Mouse (Mus musculus) midbrain, embryonic 10.5 days (tissue): ENCODE results near the gene Eif1ax. TPM values are rescaled to one million over a fixed set of nuclear protein-coding genes. Genes with fewer than 3 reads are reported as not detected.
"Not testable (repeated sequence)": the region's sequence is repeated elsewhere in the genome, so short reads cannot be mapped to it uniquely, and the experiment has no call there.

Source experiments
- DNase-seq: peaks from one replicate; pipeline ENCODE4 v3.0.0-alpha.2; 2017; ENCODE audit warnings: low spot score
- H3K27ac ChIP-seq: fragments of 300-500 bp; sonication (generic); replicated peaks from 2 replicates; pipeline ENCODE4 v1.5.1; 2016; ENCODE audit warnings: mild to moderate bottlenecking
- H3K27me3 ChIP-seq: fragments of 300-500 bp; sonication (generic); 2 replicates; pipeline ENCODE4 v1.6.1; 2016; ENCODE audit warnings: low read depth, mild to moderate bottlenecking; ENCODE audit not compliant: poor library complexity, severe bottlenecking
- H3K36me3 ChIP-seq: fragments of 300-500 bp; sonication (generic); 2 replicates; pipeline ENCODE4 v1.6.1; 2016; ENCODE audit warnings: mild to moderate bottlenecking, moderate library complexity
- H3K4me1 ChIP-seq: fragments of 300-500 bp; sonication (generic); 2 replicates; pipeline ENCODE4 v1.6.1; 2016
- H3K4me3 ChIP-seq: fragments of 300-500 bp; sonication (generic); 2 replicates; pipeline ENCODE4 v1.5.1; 2016; ENCODE audit warnings: mild to moderate bottlenecking, moderate library complexity
- H3K9me3 ChIP-seq: fragments of 300-500 bp; sonication (generic); replicated peaks from 2 replicates; pipeline ENCODE4 v1.6.1; 2016; ENCODE audit warnings: mild to moderate bottlenecking
- WGBS: fragments of 180-500 bp; shearing (Covaris S2); methylation state at CpG from one replicate; pipeline ENCODE4 v1.1.7; 2016; 5-methylcytosine and 5-hydroxymethylcytosine counted together
- polyA plus RNA-seq: library from polyadenylated mRNA; unstranded; fragments of >200 nt; fragmentation: Nextera tagmentation; extraction: Ambion mirVana; gene quantifications from 2 replicates; pipeline ENCODE4 v1.2.1, GENCODE M21; 2016

Eif1ax gene
- 153 and 179 TPM in 2 replicates for polyA plus RNA-seq

DNA sequence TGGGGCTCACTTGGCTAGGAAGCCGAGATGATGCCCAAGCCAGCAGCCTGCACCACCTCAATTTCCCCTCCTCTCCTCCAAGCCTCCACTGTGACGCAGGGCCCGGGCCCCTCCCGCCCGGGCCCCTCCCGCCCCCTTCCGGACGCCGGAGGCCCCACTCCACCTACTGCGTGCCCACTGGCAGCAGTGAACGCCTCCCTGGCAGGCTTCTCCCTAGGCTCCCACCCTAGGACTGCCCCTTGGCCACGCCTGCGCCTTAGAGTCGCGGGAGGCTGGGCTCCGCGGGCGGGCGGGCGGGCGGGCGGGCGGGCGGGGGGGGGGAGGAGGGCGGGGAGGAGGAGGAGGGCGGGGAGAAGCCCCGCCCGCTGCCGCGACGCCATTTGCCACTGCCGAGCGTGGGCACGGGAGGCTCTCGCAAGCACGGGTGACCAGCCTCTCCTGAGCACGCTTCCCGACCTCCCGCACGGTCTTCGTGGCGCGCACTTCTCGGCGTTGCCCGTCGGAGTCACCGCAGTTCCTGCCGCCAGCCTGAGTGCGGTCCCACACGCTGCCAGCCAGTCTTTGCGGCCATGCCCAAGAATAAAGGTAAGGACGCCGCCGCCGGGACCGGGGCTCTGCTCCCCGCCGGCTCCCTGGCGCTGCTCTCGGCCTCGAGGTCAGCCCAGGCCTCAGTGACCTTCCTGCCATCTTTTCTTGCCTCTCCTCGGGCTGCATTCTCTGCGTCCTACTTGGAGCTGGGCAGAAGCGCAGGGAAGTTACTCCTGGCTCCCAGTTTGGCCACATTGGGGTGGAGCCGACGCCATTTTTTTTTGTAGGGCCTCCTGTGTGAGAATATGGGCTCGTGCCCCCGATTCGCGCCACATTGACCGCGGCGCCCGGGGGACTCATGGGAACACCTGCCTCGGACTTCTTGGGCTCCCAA lies at the start of gene Eif1ax:
Gene Eif1ax (plus strand): TSS at position 348 of the 922 bp plus-strand sequence.
- peak within 1 kb of the TSS; percentile 69 for H3K4me3 ChIP-seq
- peak; percentile 67 for DNase-seq
- H3K27me3 ChIP-seq = peaks cover 12% of the 10 kb centered on the region; the same call in 1 of the 2 replicates
- peak within 1 kb of the TSS; percentile 91 for H3K27ac ChIP-seq
- H3K4me1 ChIP-seq = peaks cover 8% of the 10 kb centered on the region
- peaks cover 19% of the 10 kb centered on the region for H3K36me3 ChIP-seq
- 16% methylated on average over 52 of the region's 76 CpGs for WGBS
- H3K9me3 ChIP-seq = no peaks in the 10 kb centered on the region

DNA sequence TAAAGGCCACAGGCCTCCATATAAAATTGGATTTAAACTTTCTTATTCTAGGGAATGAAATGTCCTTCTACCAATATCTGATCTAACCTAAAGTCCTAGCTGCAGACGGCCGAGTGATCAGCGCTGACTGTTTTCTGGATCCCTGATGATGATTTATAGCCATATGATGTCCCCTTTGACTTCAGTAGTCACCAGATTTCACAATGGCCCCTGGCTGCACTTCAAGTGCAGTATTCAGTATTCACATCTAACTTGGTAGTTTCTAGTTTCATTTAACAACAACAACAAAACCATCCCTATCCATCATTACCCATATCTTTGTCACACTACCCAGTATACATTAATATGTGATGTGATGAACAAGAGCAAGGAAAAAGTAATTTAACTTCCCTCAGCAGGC lies 7.5 kb upstream of the Eif1ax start:
- Histone ChIP-seq H3K27ac (no peak overlapping the region), H3K9me3 (no peaks in the 10 kb centered on the region), H3K27me3 (peaks cover 14% of the 10 kb centered on the region), H3K4me1 (no peaks in the 10 kb centered on the region), H3K36me3 (peaks cover 34% of the 10 kb centered on the region), H3K4me3 (no peak overlapping the region)
- 95% methylated on average over 3 of the region's 3 CpGs for WGBS
- no peak for DNase-seq

GRCm38 (mm10) chrX:159372753-159373144 lies 771 bp downstream of the Eif1ax start:
- Histone ChIP-seq H3K27ac (peak overlapping the region; percentile 91), H3K9me3 (no peaks in the 10 kb centered on the region), H3K27me3 (peaks cover 12% of the 10 kb centered on the region; the same call in 1 of the 2 replicates), H3K4me1 (peaks cover 8% of the 10 kb centered on the region), H3K36me3 (peaks cover 25% of the 10 kb centered on the region), H3K4me3 (peak overlapping the region; percentile 69)
- DNase-seq = no peak
- 27% methylated on average over 9 of the region's 9 CpGs for WGBS

DNA sequence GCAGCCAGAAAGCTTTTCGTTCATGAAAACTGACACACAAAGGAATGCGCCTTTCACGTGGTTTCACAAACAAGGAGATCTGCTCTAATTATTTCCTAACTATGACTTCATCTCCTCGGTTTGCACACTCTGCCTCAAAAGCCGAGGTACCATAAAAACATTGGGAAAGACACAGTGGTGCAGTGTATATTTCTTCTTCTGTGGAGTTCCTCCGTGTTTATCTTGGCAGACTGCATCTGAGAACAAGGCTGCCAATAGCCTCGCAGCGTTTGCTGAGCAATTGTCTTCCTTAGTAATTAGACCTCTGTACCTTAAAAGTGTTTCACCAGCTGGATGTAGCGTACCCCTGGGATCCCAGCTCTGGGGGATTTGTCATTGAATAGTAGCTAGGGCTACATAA lies 15.1 kb downstream of the Eif1ax start:
- Histone ChIP-seq H3K27me3 (peaks cover 3% of the 10 kb centered on the region; the same call in 1 of the 2 replicates), H3K4me3 (no peak overlapping the region), H3K27ac (no peak overlapping the region), H3K4me1 (no peaks in the 10 kb centered on the region), H3K36me3 (peaks cover 64% of the 10 kb centered on the region), H3K9me3 (no peaks in the 10 kb centered on the region)
- 90% methylated on average over 9 of the region's 9 CpGs for WGBS
- no peak for DNase-seq

- H3K9me3 ChIP-seq = no peaks in the 10 kb centered on the region
- no peak for DNase-seq
- peaks cover 3% of the 10 kb centered on the region; the same call in 1 of the 2 replicates for H3K27me3 ChIP-seq
- peaks cover 45% of the 10 kb centered on the region for H3K36me3 ChIP-seq
- H3K4me3 ChIP-seq = no peak overlapping the region
- H3K27ac ChIP-seq = no peak overlapping the region
- H3K4me1 ChIP-seq = no peaks in the 10 kb centered on the region
These were observed 17.0 kb downstream of the Eif1ax start for GRCm38 (mm10) chrX:159388953-159389352.

DNA sequence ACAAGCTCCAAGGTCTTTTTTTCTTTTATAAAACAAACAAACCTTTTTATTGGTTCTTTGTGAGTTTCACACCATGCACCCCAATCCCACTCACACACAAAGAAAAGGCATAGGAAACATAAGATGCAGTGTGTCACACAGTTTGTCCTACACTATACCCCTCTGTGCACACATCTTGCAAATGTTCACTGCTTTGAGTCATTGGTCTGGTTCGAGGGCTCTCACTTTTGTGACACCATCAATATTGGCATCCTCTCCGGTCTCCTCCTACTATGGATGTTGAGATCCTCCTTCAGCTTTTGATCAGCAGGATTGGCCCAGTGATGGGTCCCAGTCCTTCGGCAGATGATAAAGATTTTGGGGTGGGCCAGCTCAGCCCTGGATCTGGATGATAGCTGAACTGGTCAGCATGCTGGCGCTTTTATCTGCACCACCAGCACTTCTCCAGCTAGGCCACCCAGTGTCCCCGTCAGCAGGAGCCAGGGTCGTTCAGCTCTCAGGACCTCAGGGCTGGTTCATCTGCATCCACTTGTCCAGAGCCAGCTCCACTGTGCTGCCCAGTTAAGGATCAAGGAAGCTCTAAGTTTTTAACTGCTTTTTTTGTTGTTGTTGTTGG lies 18.5 kb downstream of the Eif1ax start:
- no peak overlapping the region for H3K27ac ChIP-seq
- WGBS = 78% methylated on average over 6 of the region's 6 CpGs
- H3K9me3 ChIP-seq = no peaks in the 10 kb centered on the region
- H3K4me3 ChIP-seq = no peak overlapping the region
- no peak for DNase-seq
- no peaks in the 10 kb centered on the region for H3K4me1 ChIP-seq
- H3K36me3 ChIP-seq = peaks cover 30% of the 10 kb centered on the region
- H3K27me3 ChIP-seq = peaks cover 3% of the 10 kb centered on the region; the same call in 1 of the 2 replicates

GRCm38 (mm10) chrX:159391239-159391638 lies 19.3 kb downstream of the Eif1ax start:
- H3K36me3 ChIP-seq = peaks cover 23% of the 10 kb centered on the region
- peaks cover 3% of the 10 kb centered on the region; the same call in 1 of the 2 replicates for H3K27me3 ChIP-seq
- H3K4me3 ChIP-seq = no peak overlapping the region
- 78% methylated on average over 3 of the region's 3 CpGs for WGBS
- H3K9me3 ChIP-seq = no peaks in the 10 kb centered on the region
- no peaks in the 10 kb centered on the region for H3K4me1 ChIP-seq
- DNase-seq = no peak
- H3K27ac ChIP-seq = no peak overlapping the region

DNA sequence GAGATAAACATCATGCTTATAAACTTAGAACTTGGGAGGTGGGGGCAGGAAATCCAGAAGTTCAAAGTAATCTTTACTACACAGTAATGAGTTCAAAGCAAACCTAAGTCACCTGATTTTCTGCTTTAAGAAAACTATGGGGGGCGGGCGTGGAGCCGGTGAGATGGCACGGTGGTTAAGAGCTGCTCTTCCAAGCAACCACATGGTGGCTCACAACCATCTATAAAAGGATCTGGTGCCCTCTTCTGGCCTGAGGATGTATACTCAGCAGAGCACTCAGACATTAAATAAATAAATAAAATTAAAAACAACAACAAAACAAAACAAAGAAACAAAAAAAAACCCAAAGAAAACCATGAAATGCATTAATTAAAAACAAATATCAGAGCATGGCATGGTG lies 37.3 kb downstream of the Eif1ax start:
- H3K4me1 ChIP-seq = no peaks in the 10 kb centered on the region
- H3K9me3 ChIP-seq = 0 out of 2 replicates have a peak, but pooled peaks cover 3% of the 10 kb centered on the region
- no peak for DNase-seq
- 42% methylated on average over 4 of the region's 4 CpGs for WGBS
- no peak overlapping the region for H3K4me3 ChIP-seq
- H3K27ac ChIP-seq = no peak overlapping the region
- no peaks in the 10 kb centered on the region for H3K36me3 ChIP-seq
- peaks cover 8% of the 10 kb centered on the region for H3K27me3 ChIP-seq

- 0 out of 2 replicates have a peak, but pooled peaks cover 5% of the 10 kb centered on the region for H3K9me3 ChIP-seq
- peak; percentile 55 for DNase-seq
- WGBS = 25% methylated on average over 76 of the region's 83 CpGs
- H3K27ac ChIP-seq = peak within 1 kb of the TSS; percentile 68
- no peaks in the 10 kb centered on the region for H3K36me3 ChIP-seq
- peak within 1 kb of the TSS; percentile 72 for H3K4me3 ChIP-seq
- H3K27me3 ChIP-seq = peaks cover 49% of the 10 kb centered on the region
- peaks cover 5% of the 10 kb centered on the region; the same call in 1 of the 2 replicates for H3K4me1 ChIP-seq
These were observed 42.3 kb downstream of the Eif1ax start, which contains the start of gene Map7d2 for GRCm38 (mm10) chrX:159414130-159414828. Gene Map7d2 (plus strand): TSS chrX:159414572.

GRCm38 (mm10) chrX:159414829-159415673 lies 43.1 kb downstream of the Eif1ax start:
- Histone ChIP-seq H3K27me3 (peaks cover 49% of the 10 kb centered on the region), H3K4me1 (peaks cover 5% of the 10 kb centered on the region; the same call in 1 of the 2 replicates), H3K36me3 (no peaks in the 10 kb centered on the region), H3K4me3 (peak overlapping the region; percentile 72), H3K27ac (peak overlapping the region; percentile 68), H3K9me3 (0 out of 2 replicates have a peak, but pooled peaks cover 5% of the 10 kb centered on the region)
- 17% methylated on average over 54 of the region's 65 CpGs for WGBS
- no peak for DNase-seq

- H3K4me3 ChIP-seq, H3K9me3 ChIP-seq, H3K4me1 ChIP-seq, H3K27ac ChIP-seq, H3K36me3 ChIP-seq, DNase-seq: not testable (repeated sequence)
- H3K27me3 ChIP-seq = peaks cover 11% of the 10 kb centered on the region; the same call in 1 of the 2 replicates
- WGBS = 94% methylated on average over 3 of the region's 3 CpGs
These were observed 58.5 kb downstream of the Eif1ax start for GRCm38 (mm10) chrX:159430507-159430906.
